Mouse (Mus musculus): ENCODE measurements around the gene P2ry4.

The P2ry4 gene

GRCm38 (mm10) chrX:100594791-100595190 is at the start of gene P2ry4:
Gene P2ry4, minus strand, starts transcription at chrX:100594869.
- no peak for DNase-seq (ENCODE audit: low read depth)

GRCm38 (mm10) chrX:100638477-100638876 is 43.8 kb upstream of the P2ry4 start:
- DNase-seq (ENCODE audit: low read depth): no peak

- DNase-seq (ENCODE audit: low read depth): no peak
Observed at GRCm38 (mm10) chrX:100629076-100629475, 34.4 kb upstream of the P2ry4 start.

GRCm38 (mm10) chrX:100625802-100626793 is 31.4 kb upstream of the P2ry4 start, which contains the start of gene Pdzd11:
Gene Pdzd11, minus strand, starts transcription at chrX:100626568.
- DNase-seq (ENCODE audit: low read depth): peak; percentile 95

- no peak for DNase-seq (ENCODE audit: low read depth)
Observed at GRCm38 (mm10) chrX:100625546-100625801, 30.8 kb upstream of the P2ry4 start, which contains the start of gene Kif4. Gene Kif4, plus strand, starts transcription at chrX:100625737.

GRCm38 (mm10) chrX:100625146-100625545 is 30.5 kb upstream of the P2ry4 start:
- DNase-seq (ENCODE audit: low read depth): peak; percentile 57

GRCm38 (mm10) chrX:100624242-100624641 is 29.6 kb upstream of the P2ry4 start:
- no peak for DNase-seq (ENCODE audit: low read depth)

GRCm38 (mm10) chrX:100621366-100621765 is 26.7 kb upstream of the P2ry4 start:
- peak; percentile 24 for DNase-seq (ENCODE audit: low read depth)

- no peak for DNase-seq (ENCODE audit: low read depth)
Observed at GRCm38 (mm10) chrX:100618488-100618887, 23.8 kb upstream of the P2ry4 start.

GRCm38 (mm10) chrX:100605314-100605713 is 10.6 kb upstream of the P2ry4 start, which contains the start of gene Arr3:
Gene Arr3, plus strand, starts transcription at chrX:100605497.
- DNase-seq (ENCODE audit: low read depth): no peak

- no peak for DNase-seq (ENCODE audit: low read depth)
Observed at GRCm38 (mm10) chrX:100599755-100600154, 5.1 kb upstream of the P2ry4 start.

- DNase-seq (ENCODE audit: low read depth): peak; percentile 9
Observed at GRCm38 (mm10) chrX:100597439-100597838, 2.8 kb upstream of the P2ry4 start.

- DNase-seq (ENCODE audit: low read depth): no peak
Observed at GRCm38 (mm10) chrX:100571951-100572350, 22.7 kb downstream of the P2ry4 start, which contains the start of gene Awat1. Gene Awat1, plus strand, starts transcription at chrX:100572251.

GRCm38 (mm10) chrX:100565696-100566095 is 29.0 kb downstream of the P2ry4 start:
- no peak for DNase-seq (ENCODE audit: low read depth)

GRCm38 (mm10) chrX:100556026-100556425 is 38.6 kb downstream of the P2ry4 start:
- DNase-seq (ENCODE audit: low read depth): peak; percentile 8

Data from 416B (cell line).